8 mouse cellular contexts compared by ENCODE assay signal in the genomic region with DNA sequence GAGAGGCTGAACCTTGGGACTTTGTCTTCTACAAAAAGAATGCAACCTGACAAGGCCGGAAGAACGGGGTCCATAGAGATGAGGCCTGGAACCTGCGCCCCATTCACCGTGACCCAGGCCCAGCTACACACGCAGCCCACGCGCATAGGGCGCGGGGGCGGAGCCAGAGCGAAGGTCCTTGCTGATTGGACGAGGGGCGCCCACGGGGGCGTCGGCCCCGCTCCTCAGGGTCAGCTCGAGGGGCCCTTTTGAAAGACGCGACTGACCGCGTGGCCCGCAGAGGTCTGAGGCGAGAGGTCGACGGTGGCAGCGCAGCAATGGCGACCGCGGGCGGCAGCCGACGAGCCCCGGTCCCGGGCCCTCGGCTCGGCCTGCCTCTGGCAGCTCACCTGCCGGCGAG. TPM values are rescaled to one million over a fixed set of nuclear protein-coding genes. Genes with fewer than 3 reads are reported as not detected.
DNase-seq lines count a peak whose midpoint lies in the region; ATAC-seq and TF ChIP-seq lines count a peak whose summit lies in the region.

A gene (plus strand): TSS at position 122 of the 400 bp plus-strand sequence.

- peaks cover 26% of the 10 kb centered on the region for H3K27me3 ChIP-seq in E14TG2a.4 (ENCODE audit: insufficient read depth, low read length)
- H3K27me3 ChIP-seq in hindbrain, embryonic 14.5 days (ENCODE audit: control insufficient read depth, insufficient read depth, low read length), result no peaks in the 10 kb centered on the region
- H3K27me3 ChIP-seq in liver, postnatal 0 days (ENCODE audit: insufficient read depth, low read length), result no peaks in the 10 kb centered on the region

- TF ChIP-seq CTCF in E14TG2a.4 (conservative IDR thresholded peaks at IDR 0.05; ENCODE audit: low read length), result no peak
- TF ChIP-seq CTCF in liver, postnatal 0 days (IDR thresholded peaks at IDR 0.05; ENCODE audit: low read depth), result no peak

- peak within 1 kb of the TSS; percentile 60 for H3K4me3 ChIP-seq in E14TG2a.4 (replicated peaks; ENCODE audit: low read length)
- peak within 1 kb of the TSS; percentile 17 for H3K4me3 ChIP-seq in hindbrain, embryonic 14.5 days (replicated peaks; ENCODE audit: low read length)
- H3K4me3 ChIP-seq in liver, postnatal 0 days (ENCODE audit: low read depth, low read length), result no peak within 1 kb of the TSS

- DNase-seq in ES-CJ7 (ENCODE audit: low read depth, low spot score), result peak; percentile 12
- no peak for DNase-seq in hindbrain, embryonic 14.5 days (ENCODE audit: low spot score)
- DNase-seq in liver, postnatal 0 days, result peak; percentile 15
- no peak for DNase-seq in layer of hippocampus, postnatal 25 days (ENCODE audit: extremely low spot score in 1 of 2, low spot score in 1 of 2)
- DNase-seq in spleen, postnatal 14 days (ENCODE audit: low spot score in 2 of 2), result no peak
- DNase-seq in spleen, adult 12 weeks (ENCODE audit: low spot score), result no peak
- DNase-seq in thymus, postnatal 14 days, result no peak

- peaks cover 18% of the 10 kb centered on the region for H3K9me3 ChIP-seq in E14TG2a.4 (ENCODE audit: low read length)
- H3K9me3 ChIP-seq in hindbrain, embryonic 14.5 days (ENCODE audit: control insufficient read depth, low read length), result peaks cover 23% of the 10 kb centered on the region
- peaks cover 9% of the 10 kb centered on the region for H3K9me3 ChIP-seq in liver, postnatal 0 days (ENCODE audit: low read length)

- 57% methylated on average over 39 of the region's 39 CpGs for WGBS in hindbrain, embryonic 14.5 days
- WGBS in liver, postnatal 0 days (ENCODE audit: insufficient replicate concordance), result 65% methylated on average over 37 of the region's 39 CpGs

- H3K4me2 ChIP-seq in hindbrain, embryonic 14.5 days (replicated peaks), result peak within 1 kb of the TSS; percentile 17
- peak within 1 kb of the TSS; percentile 53 for H3K4me2 ChIP-seq in liver, postnatal 0 days (ENCODE audit: low read depth, low read length)

- H3K9ac ChIP-seq in hindbrain, embryonic 14.5 days, result no peak within 1 kb of the TSS
- no peak within 1 kb of the TSS for H3K9ac ChIP-seq in liver, postnatal 0 days (replicated peaks)

- no peaks in the 10 kb centered on the region for H3K4me1 ChIP-seq in E14TG2a.4 (replicated peaks; ENCODE audit: low read depth, low read length)
- H3K4me1 ChIP-seq in hindbrain, embryonic 14.5 days (replicated peaks; ENCODE audit: control insufficient read depth, insufficient read depth, low read length), result no peaks in the 10 kb centered on the region
- H3K4me1 ChIP-seq in liver, postnatal 0 days (ENCODE audit: insufficient read depth), result no peaks in the 10 kb centered on the region

- TF ChIP-seq EP300 in liver, postnatal 0 days (IDR thresholded peaks at IDR 0.05; ENCODE audit: low read depth), result no peak

- peak; percentile 48; the same call in 1 of the 2 replicates for ATAC-seq in hindbrain, embryonic 14.5 days (ENCODE audit: low FRiP score)
- ATAC-seq in liver, postnatal 0 days, result no peak

- H3K27ac ChIP-seq in hindbrain, embryonic 14.5 days, result no peak within 1 kb of the TSS
- no peak within 1 kb of the TSS for H3K27ac ChIP-seq in liver, postnatal 0 days (ENCODE audit: low read depth)

- no peaks in the 10 kb centered on the region for H3K36me3 ChIP-seq in E14TG2a.4 (ENCODE audit: insufficient read depth, low read length)
- H3K36me3 ChIP-seq in hindbrain, embryonic 14.5 days (replicated peaks; ENCODE audit: control insufficient read depth, insufficient read depth), result no peaks in the 10 kb centered on the region
- no peaks in the 10 kb centered on the region for H3K36me3 ChIP-seq in liver, postnatal 0 days (replicated peaks; ENCODE audit: insufficient read depth, low read length)

RNA-seq across cellular contexts. Expression of the gene that starts here (rescaled TPM):
- polyA plus RNA-seq in hindbrain, embryonic 14.5 days (2014; fragmentation: Nextera tagmentation; extraction: Ambion mirVana), result 0.48 TPM in 1 of 2 replicates, not detected in the other
- 0.04 TPM in 1 of 2 replicates, not detected in the other for polyA plus RNA-seq in liver, postnatal 0 days (2015; fragmentation: Nextera tagmentation; extraction: Ambion mirVana)
- total RNA-seq in layer of hippocampus, postnatal 25 days (2021), result not detected

Comparison
In these comparisons a context has a peak if more than half of its experiments do, and no peak if none do; other contexts are left out.
1. Peak in ATAC-seq, H3K4me3 ChIP-seq and H3K4me2 ChIP-seq in hindbrain, embryonic 14.5 days; RNA of the gene not detected or under 1 TPM.
2. Peak in DNase-seq and H3K4me2 ChIP-seq in liver, postnatal 0 days; RNA of the gene not detected or under 1 TPM.